Mouse (Mus musculus) limb, embryonic 11.5 days (tissue): Measurements from ENCODE around the gene Hoxc4. TPM values are rescaled to one million over a fixed set of nuclear protein-coding genes. Genes with fewer than 3 reads are reported as not detected.
A peak's percentile ranks its signal among the peaks of the same experiment; 100 is the strongest.

Source experiments
- ATAC-seq: fragments of 200-750 bp; cut with Nextera tagmentation; 2 replicates; pipeline ENCODE4 v1.8.0; 2017; ENCODE audit warnings: low read depth; ENCODE audit not compliant: insufficient number of reproducible peaks, low FRiP score, low TSS enrichment
- DNase-seq: peaks from one replicate; pipeline ENCODE4 v3.0.0-alpha.2; 2015; ENCODE audit warnings: low spot score
- H3K27ac ChIP-seq: fragments of 300-500 bp; sonication (generic); replicated peaks from 2 replicates; pipeline ENCODE4 v1.5.1; 2014; ENCODE audit warnings: low read depth, mild to moderate bottlenecking, low read length
- H3K27me3 ChIP-seq: fragments of 300-500 bp; sonication (generic); 2 replicates; pipeline ENCODE4 v1.6.1; 2014; ENCODE audit warnings: mild to moderate bottlenecking, low read length, mixed read lengths; ENCODE audit not compliant: control insufficient read depth, insufficient read depth
- H3K36me3 ChIP-seq: fragments of 300-500 bp; sonication (generic); 2 replicates; pipeline ENCODE4 v1.6.1; 2014; ENCODE audit warnings: mild to moderate bottlenecking, low read length, moderate library complexity, mixed read lengths; ENCODE audit not compliant: control insufficient read depth, insufficient read depth
- H3K4me1 ChIP-seq: fragments of 300-500 bp; sonication (generic); 2 replicates; pipeline ENCODE4 v1.6.1; 2014; ENCODE audit warnings: low read length, mixed read lengths; ENCODE audit not compliant: control insufficient read depth, insufficient read depth
- H3K4me2 ChIP-seq: fragments of 300-500 bp; sonication (generic); 2 replicates; pipeline ENCODE4 v1.6.1; 2014; ENCODE audit warnings: low read depth, mild to moderate bottlenecking, moderate library complexity; ENCODE audit not compliant: severe bottlenecking
- H3K4me3 ChIP-seq: fragments of 300-500 bp; sonication (generic); 2 replicates; pipeline ENCODE4 v1.5.1; 2014; ENCODE audit warnings: low read depth, low read length
- H3K9ac ChIP-seq: fragments of 300-500 bp; sonication (generic); 2 replicates; pipeline ENCODE4 v1.6.1; 2014; ENCODE audit warnings: mild to moderate bottlenecking, low read length
- H3K9me3 ChIP-seq: fragments of 300-500 bp; sonication (generic); 2 replicates; pipeline ENCODE4 v1.6.1; 2016; ENCODE audit warnings: low read length; ENCODE audit not compliant: control insufficient read depth
- WGBS: fragments of 180-500 bp; shearing (Covaris S2); extraction: QIAGEN DNeasy Blood & Tissue Kit; methylation state at CpG from one replicate; pipeline ENCODE4 v1.1.7; 2014; 5-methylcytosine and 5-hydroxymethylcytosine counted together
- polyA plus RNA-seq: library from polyadenylated mRNA; unstranded; fragments of >200 nt; fragmentation: Nextera tagmentation; extraction: Ambion mirVana; gene quantifications from 2 replicates; pipeline ENCODE4 v1.2.1, GENCODE M21; 2014

Gene Hoxc4
- polyA plus RNA-seq, 1 experiment from 2014 or later = 5.1 TPM

GRCm38 (mm10) chr15:103001370-103001769, 17.4 kb upstream of the Hoxc4 start:
- Histone ChIP-seq H3K4me2 (peak overlapping the region; percentile 78), H3K27me3 (peaks cover 46% of the 10 kb centered on the region), H3K9me3 (no peaks in the 10 kb centered on the region), H3K4me3 (peak overlapping the region; percentile 41; the same call in 1 of the 2 replicates), H3K36me3 (no peaks in the 10 kb centered on the region), H3K27ac (no peak overlapping the region), H3K9ac (peak overlapping the region; percentile 84; the same call in 1 of the 2 replicates), H3K4me1 (peaks cover 78% of the 10 kb centered on the region)
- no peak for ATAC-seq
- DNase-seq = no peak
- WGBS = 23% methylated on average over 2 of the region's 2 CpGs

- Histone ChIP-seq H3K27ac (no peak overlapping the region), H3K9me3 (no peaks in the 10 kb centered on the region), H3K27me3 (peaks cover 46% of the 10 kb centered on the region), H3K9ac (peak overlapping the region; percentile 34; the same call in 1 of the 2 replicates), H3K4me1 (peaks cover 80% of the 10 kb centered on the region), H3K36me3 (no peaks in the 10 kb centered on the region), H3K4me3 (no peak overlapping the region), H3K4me2 (peak overlapping the region; percentile 78)
- DNase-seq (no peak), ATAC-seq (no peak)
- WGBS = 12% methylated on average over 4 of the region's 4 CpGs
Observed at GRCm38 (mm10) chr15:103002156-103002555, 16.6 kb upstream of the Hoxc4 start.

- ATAC-seq = no peak
- Histone ChIP-seq H3K27ac (no peak overlapping the region), H3K9me3 (no peaks in the 10 kb centered on the region), H3K4me2 (peak overlapping the region; percentile 78), H3K4me1 (peaks cover 77% of the 10 kb centered on the region), H3K9ac (no peak overlapping the region; the same call in 1 of the 2 replicates), H3K36me3 (no peaks in the 10 kb centered on the region), H3K4me3 (no peak overlapping the region), H3K27me3 (peaks cover 44% of the 10 kb centered on the region)
- no peak for DNase-seq
- 5% methylated on average over 13 of the region's 13 CpGs for WGBS
Observed at GRCm38 (mm10) chr15:103002821-103003448, 15.8 kb upstream of the Hoxc4 start.

- Histone ChIP-seq H3K9me3 (no peaks in the 10 kb centered on the region), H3K4me3 (0 out of 2 replicates have a peak overlapping the region, but pooled peaks have one; percentile 8), H3K4me2 (peak overlapping the region; percentile 44), H3K27me3 (peaks cover 52% of the 10 kb centered on the region), H3K9ac (peak overlapping the region; percentile 57), H3K4me1 (peaks cover 72% of the 10 kb centered on the region), H3K36me3 (no peaks in the 10 kb centered on the region), H3K27ac (peak overlapping the region; percentile 70)
- DNase-seq = peak; percentile 72
- WGBS = under 1% methylated on average over 17 of the region's 17 CpGs
- no peak for ATAC-seq
Observed at GRCm38 (mm10) chr15:103005308-103005707, 13.4 kb upstream of the Hoxc4 start.

- Histone ChIP-seq H3K27me3 (peaks cover 53% of the 10 kb centered on the region), H3K36me3 (no peaks in the 10 kb centered on the region), H3K9ac (peak overlapping the region; percentile 57), H3K9me3 (no peaks in the 10 kb centered on the region), H3K4me2 (peak overlapping the region; percentile 44), H3K27ac (peak overlapping the region; percentile 70), H3K4me3 (no peak overlapping the region), H3K4me1 (peaks cover 73% of the 10 kb centered on the region)
- DNase-seq = no peak
- 2% methylated on average over 5 of the region's 5 CpGs for WGBS
- no peak for ATAC-seq
Observed at GRCm38 (mm10) chr15:103005797-103006196, 12.9 kb upstream of the Hoxc4 start.

GRCm38 (mm10) chr15:103006326-103006725, 12.4 kb upstream of the Hoxc4 start:
- Histone ChIP-seq H3K4me1 (peaks cover 73% of the 10 kb centered on the region), H3K4me3 (no peak overlapping the region), H3K36me3 (no peaks in the 10 kb centered on the region), H3K9ac (no peak overlapping the region), H3K27ac (peak overlapping the region; percentile 70), H3K27me3 (peaks cover 57% of the 10 kb centered on the region), H3K9me3 (no peaks in the 10 kb centered on the region), H3K4me2 (no peak overlapping the region; the same call in 1 of the 2 replicates)
- DNase-seq (no peak), ATAC-seq (no peak)
- 3% methylated on average over 1 of the region's 1 CpGs for WGBS

- H3K9ac ChIP-seq = peak overlapping the region; percentile 49; the same call in 1 of the 2 replicates
- peaks cover 55% of the 10 kb centered on the region for H3K27me3 ChIP-seq
- DNase-seq (no peak), ATAC-seq (no peak)
- H3K36me3 ChIP-seq = no peaks in the 10 kb centered on the region
- under 1% methylated on average over 27 of the region's 27 CpGs for WGBS
- H3K9me3 ChIP-seq = no peaks in the 10 kb centered on the region
- peak overlapping the region; percentile 18 for H3K4me3 ChIP-seq
- 0 out of 2 replicates have a peak overlapping the region, but pooled peaks have one; percentile 30 for H3K27ac ChIP-seq
- peak overlapping the region; percentile 47 for H3K4me2 ChIP-seq
- peaks cover 69% of the 10 kb centered on the region for H3K4me1 ChIP-seq
Observed at GRCm38 (mm10) chr15:103009265-103010111, 9.2 kb upstream of the Hoxc4 start.

GRCm38 (mm10) chr15:103010112-103010846, 8.5 kb upstream of the Hoxc4 start:
- peak overlapping the region; percentile 18 for H3K4me3 ChIP-seq
- peak overlapping the region; percentile 55; the same call in 1 of the 2 replicates for H3K9ac ChIP-seq
- peak overlapping the region; percentile 47 for H3K4me2 ChIP-seq
- no peaks in the 10 kb centered on the region for H3K9me3 ChIP-seq
- peak overlapping the region; percentile 65; the same call in 1 of the 2 replicates for H3K27ac ChIP-seq
- no peak for DNase-seq
- no peak for ATAC-seq
- no peaks in the 10 kb centered on the region for H3K36me3 ChIP-seq
- 1% methylated on average over 31 of the region's 31 CpGs for whole genome bisulfite sequencing
- H3K27me3 ChIP-seq = peaks cover 60% of the 10 kb centered on the region
- H3K4me1 ChIP-seq = peaks cover 72% of the 10 kb centered on the region
